Mouse (Mus musculus) T-helper 17 cell (primary cell): ENCODE data around the gene Cxcr5.

ENCODE experiments used
- in situ Hi-C, 2 experiments: fragments of 300-600 bp; cut with MboI, MseI; formaldehyde crosslinking; loops; 1 replicate in 1 of 2; 2 replicates in 1 of 2; pipeline ENCODE4 v1.15.1; 2025; ENCODE audit warnings: high pct_unique_total_duplicates in 2 of 2

Cxcr5 gene

DNA sequence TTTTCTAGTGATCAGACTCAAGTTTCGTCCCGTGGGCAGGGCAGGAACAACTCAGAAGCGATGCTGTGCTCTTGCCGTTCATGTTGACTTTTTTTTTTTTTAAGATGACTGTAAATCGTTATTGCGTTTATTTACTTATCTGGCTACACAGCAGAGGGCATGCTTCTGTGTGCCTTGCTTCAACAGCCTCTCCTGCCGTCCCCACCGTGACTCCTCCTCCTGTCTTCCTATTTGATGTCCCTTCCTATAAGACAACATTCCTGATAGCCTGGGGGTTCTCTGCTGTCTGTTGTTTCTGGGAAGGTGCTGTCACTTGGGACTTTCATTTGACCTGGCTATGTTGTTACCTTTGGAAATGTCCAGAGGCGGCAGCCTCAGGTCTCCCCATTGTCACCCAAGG is 26.9 kb upstream of the Cxcr5 start:
- in situ Hi-C loops: no loop called here

DNA sequence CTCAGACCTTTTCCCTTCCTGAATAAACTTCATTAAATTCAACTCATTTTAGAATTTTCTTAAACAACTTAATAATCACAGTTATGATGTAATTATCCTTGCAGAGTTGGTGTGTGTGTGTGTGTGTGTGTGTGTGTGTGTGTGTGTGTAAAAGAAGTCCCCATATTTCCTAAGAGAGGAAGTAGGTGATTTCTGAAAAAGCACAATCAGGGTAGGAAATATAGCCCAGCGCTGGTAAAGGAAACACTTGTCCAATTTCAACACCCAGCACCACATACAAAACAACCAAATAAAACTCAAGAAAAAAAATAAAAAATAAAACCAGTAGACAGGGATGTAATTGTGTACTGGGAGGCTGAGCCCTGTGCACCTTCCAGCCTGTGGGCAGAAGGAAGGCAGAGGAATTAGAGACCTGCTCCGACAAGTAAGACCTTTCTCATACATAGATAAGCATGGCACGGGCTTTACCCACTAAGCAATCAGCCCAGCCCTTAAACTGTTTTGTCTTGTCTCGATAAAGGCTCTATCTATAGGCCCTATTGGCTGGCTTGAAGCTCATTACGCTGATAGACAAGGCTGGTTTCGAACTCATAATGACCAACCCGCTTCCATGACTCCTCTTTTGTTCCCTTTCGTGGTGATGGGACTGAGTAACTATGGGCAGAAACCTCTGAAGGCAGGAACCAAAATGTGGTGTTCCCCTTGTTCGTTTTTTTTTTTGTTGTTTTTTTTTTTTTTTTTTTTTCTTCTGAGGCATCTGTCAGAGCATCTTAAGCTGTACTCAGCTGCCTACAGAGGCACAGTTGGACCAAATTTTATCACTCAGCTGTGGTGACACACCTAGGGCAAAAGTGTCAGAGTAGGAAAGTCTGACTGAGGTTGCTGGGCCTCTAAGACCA is 25.8 kb upstream of the Cxcr5 start:
- in situ Hi-C loops: no loop called here

DNA sequence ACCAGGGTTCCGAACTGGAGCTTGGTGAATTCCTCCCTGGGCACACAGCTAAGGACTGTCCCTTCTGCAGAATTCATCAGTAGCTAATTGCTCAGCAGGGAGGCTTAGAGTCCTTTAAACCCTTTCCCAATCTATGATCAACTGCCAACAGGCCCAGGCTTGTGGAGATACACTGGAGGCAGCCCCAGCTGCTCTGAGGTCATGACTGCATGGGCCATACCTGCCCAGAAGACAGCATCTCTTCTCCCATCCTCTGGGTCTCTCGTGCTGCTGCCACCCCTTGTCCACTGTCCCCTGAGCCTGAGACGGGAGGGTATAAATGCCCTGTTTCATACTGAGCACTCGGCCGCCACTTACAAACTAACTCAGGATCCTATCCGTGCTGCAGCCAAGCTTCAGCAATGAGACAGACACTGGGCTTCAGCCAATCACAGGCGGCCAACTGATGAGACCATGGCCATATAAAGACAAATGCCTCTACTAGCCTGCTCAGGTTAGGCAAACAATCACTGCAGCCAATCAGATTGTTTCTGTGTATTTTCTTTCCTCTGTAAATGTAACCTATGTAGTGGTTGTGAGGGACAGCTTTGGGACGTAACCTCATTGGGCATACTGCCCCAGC is 25.1 kb upstream of the Cxcr5 start:
- in situ Hi-C loops: no loop called here

DNA sequence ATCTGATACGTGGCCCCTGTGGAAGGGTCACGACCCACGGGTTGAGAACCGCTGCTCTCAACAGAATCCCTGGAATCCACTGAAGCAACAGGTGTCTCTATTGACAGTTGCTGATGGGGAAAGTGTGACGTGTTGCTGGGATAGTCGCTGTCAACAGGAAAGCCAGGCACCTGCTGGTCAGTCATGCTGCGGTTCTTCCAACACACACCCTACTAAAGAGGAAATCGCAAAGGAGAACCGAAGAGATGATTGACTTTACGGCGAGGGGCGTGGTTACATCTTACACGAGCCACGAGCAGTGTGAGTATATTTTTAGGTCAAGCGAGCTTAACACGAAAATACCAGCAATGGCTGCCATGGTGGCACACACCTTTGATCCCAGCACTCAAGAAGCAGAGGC is 20.7 kb upstream of the Cxcr5 start:
- in situ Hi-C loops: no loop called here

DNA sequence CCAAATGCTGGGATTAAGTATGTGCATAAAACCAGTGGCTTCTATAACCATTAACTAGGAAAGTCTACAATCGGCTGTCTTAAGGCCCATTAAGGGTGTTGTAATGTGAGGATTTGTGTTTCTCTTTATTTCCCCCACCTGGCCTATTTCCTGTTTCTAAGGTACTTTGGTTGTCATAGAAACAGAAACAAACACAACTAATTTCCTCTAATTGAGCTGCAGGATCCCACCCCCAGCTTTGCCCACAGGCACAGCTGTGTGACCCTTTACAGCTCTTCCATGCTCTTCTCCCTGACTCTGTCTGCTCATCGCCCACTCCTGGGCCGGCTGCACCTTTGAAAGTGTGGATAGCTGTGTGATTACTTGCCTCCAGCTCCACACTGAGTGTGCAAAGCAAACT is 19.7 kb upstream of the Cxcr5 start:
- in situ Hi-C loops: no loop called here

DNA sequence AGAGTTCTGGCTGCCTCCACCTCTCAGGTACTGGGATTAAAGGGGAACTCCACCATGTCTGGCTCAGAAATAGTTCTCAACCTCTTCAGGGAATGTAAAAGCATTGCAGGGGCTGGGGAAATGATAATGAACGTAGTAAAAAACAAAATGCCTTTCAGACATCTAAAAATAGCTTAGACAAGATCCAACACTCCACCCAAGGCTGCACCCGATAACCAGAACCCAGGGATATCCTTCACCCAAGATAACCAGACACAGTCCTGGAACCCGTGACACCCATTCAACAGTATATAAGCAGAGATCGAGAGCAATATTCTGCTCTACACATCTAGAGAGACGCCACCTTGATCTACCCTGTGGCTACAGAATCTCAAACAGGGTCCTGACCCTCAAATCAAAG is 18.4 kb upstream of the Cxcr5 start:
- in situ Hi-C loops: no loop called here

DNA sequence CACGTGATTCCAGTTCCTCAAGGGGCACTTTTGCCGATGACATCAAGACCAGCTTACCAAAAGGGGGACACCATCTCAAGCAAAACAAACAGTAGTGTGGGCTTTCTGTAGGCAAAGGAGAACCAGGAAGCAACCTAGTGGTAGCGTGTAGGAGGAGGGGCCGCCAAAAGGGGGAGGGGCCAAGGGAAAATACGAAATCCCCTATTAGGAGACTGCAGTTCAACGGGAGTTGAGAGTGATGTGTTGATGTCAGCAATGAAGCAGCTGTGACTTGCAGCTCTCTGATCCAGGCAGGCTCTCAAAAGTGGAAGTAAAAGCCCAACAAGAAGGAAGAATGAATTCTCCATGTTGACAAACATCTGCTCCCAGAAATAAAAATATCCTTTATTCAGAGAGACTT is 17.7 kb upstream of the Cxcr5 start:
- in situ Hi-C loops: loop anchor here in 1 of 2 experiments (5.0 kb wide), 1 partner anchor 37 kb away; no protein-coding TSS in a partner anchor

DNA sequence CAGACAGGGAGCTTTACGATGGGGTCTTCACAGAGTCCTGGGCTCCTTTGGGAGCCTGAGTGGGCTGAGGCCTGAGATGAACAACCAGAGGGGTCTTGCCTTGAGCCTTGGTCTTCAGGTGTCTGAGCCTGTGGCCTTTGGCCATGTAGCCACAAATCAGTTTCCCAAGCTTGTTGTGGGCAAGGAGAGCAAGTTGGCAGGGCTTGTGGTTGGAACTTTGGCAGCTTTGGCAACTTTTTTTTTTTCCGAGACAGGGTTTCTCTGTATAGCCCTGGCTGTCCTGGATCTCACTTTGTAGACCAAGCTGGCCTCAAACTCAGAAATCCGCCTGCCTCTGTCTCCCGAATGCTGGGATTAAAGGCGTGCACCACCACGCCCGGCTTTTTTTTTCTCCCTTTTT is 14.4 kb upstream of the Cxcr5 start:
- in situ Hi-C loops: loop anchor here in 1 of 2 experiments (5.0 kb wide), 1 partner anchor 34 kb away; no protein-coding TSS in a partner anchor

DNA sequence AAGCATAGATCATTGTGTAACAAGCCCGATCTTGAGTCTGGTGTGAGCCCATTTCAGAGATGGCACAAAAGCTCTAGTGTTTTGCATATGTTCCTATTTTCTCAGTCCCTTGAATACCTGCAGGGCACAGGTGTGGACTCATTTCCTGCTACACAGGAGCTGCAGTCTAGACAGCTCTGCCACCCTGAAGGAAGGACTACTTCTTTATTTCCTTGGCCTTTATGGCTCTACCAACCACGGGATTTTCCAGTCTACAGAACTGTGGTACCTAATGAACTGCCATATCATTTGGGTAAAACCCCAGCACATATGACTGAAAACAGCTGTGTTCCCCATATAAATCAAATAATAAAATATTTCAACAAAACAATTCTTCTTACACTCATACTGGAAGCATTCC is 13.4 kb upstream of the Cxcr5 start:
- in situ Hi-C loops: loop anchor here in 1 of 2 experiments (5.0 kb wide), 1 partner anchor 33 kb away; no protein-coding TSS in a partner anchor

DNA sequence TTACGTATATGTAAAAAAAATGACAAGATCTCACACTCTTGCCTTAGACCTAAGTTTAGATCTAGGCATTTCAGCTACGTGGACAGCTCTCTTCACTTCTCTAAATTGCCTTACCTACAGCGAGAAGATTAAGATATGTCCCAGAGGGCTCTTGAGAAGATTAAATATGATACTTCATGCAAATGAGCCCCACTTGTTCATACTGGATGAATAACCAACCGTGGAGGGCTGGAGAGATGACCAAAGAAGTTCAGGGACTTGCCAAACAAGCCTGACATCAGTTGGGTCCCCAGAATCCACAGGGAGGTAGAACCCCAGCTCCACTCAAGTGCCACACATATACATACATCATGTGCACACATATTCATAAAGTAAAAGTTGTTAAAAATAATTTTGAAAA is 11.6 kb upstream of the Cxcr5 start:
- in situ Hi-C loops: no loop called here

DNA sequence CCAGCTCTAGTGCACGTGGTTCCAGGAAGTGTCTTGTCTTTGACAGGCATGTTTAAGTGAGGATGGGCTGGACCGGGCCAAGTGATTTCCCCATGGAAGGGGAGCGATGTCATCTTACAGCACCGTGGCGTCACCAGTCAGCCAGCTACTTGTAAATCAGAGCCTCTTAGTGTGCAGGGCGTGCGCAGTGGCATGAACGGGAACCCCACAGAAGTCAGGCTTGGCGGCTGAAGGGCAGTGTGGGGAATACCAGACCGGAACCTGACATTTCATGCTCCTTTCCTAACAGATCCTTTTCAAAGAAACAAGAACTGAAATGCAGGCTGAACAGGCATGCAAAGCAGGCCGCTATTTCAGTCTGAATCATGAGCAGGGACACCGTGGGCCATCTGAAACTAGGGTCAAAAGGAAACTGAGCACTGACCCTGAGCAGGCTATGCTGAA is 9.3 kb upstream of the Cxcr5 start:
- in situ Hi-C loops: no loop called here

DNA sequence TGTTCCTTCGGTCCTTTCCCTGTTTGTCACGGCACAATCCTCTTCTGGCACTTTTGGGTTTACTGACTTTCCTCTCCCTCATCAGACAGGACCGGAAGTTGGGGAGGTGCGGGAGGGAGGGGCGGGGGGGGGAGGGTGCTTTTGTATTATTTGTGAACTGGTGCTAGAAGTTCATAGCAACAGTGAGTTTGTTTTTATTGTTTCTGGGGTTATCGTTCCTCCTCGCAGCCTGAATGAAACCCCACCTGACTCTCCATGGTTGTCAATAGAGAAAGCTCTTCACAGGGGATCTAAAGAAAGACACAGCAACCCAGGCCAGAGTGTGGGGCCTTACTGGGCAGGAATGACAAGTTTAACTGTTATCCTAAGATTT is 6.4 kb upstream of the Cxcr5 start:
- in situ Hi-C loops: no loop called here

DNA sequence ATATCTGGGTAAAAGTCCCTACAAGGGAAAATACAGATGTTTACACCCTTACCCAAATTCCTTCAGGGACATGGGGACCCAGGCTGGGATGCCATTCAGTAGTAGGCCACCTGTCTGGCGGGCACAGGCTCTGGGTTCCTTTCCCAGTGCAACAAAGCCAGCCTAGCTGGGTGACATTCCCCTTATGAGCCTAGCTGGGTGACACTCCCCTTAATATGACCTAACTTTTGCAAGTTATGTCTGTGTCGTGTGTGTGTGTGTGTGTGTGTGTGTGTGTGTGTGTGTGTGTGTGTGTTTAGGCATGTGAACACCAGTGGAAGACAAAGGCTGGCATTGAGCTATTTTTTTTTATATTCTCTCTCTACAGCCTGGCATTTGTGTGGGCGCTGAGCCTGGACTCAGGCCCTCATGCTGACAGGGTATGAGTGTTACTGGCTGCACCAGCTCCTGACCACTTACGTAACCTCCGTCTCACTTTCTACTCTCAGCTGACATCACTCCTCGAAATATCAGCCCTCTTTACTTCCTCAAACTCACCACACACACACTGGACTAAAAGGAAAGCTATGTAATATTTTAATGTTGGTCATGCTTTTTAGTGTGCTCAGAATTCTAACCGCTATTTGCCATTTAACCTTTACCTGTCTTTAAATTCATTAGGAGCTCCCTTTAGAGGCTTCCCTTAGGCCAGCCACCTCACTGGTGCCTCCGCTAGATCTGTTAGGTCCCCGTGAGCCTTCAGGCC is 5.8 kb upstream of the Cxcr5 start:
- in situ Hi-C loops: no loop called here

DNA sequence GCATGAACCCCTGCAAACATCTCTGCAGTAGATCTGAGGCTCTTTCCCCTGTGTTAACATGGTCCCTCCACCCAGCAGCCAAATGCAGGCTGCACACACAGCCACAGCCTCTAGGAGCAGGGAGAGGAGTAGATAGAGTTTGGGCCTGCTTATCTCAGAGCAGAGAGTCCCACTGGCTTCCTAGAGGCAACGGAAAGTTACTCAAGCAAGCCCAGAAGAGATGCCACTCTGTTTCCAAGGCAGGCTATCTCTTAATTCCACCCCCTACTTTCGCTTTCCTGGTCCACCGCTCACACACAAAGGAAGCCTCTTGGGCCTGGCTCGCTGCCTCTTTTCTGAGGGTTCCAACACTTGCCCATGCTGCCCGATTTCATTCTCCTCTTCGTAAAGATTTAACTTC is 3.7 kb upstream of the Cxcr5 start:
- in situ Hi-C loops: no loop called here

DNA sequence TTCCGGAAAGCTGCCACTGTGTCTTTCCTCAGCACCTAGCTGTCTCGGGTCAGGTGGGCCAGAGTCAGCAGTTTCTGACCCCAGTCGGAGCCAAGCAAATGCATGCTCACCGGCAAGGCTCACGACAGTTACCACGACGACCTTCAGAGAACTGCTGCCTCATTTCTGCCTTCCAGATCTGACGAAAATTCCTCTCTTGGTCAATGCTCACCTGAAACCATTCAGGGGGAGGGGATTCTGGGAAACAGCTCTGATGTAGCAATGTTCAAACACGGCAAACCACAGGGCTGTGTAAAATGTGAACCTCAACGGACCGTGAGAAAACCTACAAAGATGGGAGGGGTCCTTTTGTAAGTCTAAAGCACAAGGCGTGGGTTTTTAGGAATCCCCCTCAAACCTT is 1.3 kb upstream of the Cxcr5 start:
- in situ Hi-C loops: no loop called here

DNA sequence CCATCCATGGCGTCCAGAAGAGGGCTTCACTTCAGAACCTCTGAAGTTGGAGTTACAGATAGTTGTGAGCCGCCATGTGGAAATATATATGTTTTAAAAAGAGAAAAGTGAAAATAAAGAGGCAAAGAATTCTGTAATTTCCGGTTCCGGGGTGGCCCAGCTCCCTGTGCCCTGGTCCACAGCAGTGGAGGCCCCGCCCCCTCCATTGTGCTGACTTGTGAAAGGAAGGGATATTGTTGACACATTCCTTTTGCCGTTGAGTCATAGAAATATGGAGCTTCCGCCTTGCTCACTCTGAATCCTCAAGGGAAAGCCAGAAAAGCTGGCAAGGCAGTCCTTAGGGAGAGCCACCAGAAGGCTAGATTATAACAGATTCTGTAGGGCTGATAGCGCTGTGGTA is 9.5 kb downstream of the Cxcr5 start:
- in situ Hi-C loops: no loop called here

DNA sequence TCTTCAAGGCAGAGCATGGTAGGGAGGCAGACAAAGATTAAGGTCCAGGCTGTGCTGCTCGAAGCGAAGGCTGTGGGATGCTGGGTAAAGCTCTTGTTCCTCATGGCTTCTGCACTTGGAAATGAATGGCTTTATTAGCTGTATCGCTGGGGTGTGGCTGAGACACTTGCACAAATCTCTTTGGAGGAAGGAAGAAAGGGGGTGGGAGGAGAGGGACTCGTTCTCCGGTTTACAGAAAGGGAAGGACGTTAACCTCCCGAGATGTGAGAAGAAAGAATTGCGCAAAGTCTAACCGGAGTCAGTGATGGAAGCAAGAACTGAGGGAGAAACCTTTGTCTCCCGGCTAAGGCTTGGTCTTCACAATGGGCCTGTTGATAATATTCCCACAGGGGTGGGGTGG is 10.5 kb downstream of the Cxcr5 start:
- in situ Hi-C loops: no loop called here

DNA sequence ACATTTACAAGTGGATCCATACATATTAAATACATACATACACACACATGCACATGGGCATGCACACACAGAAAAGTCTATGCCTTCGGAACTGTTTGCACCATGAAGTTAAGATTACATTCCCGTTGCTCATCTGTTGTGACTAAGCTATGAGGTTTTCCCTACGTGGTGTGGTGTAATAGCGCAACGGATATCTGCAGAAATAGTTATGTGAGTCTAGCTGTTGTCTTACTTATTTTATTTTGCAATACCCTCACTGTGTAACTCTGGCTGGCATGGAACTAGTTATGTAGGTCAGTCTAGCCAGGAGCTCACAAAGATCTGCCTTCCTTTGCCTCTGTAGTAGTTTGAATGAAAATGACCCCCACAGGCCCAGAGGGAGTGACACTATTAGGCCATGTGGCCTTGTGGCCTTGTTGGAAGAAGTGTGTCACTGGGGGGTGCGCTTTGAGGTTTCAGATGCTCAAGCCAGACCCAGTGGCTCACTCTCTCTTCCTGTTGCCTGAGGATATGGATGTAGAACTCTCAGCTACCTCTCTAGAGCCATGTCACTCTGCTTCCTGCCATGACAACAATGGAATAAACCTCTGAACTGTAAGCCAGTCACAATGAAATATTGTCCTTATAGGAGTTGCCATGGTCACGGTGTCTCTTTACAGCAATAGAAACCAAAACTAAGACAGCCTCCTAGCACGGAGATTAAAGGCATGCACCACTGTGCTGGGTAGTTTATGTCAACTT is 13.1 kb downstream of the Cxcr5 start:
- in situ Hi-C loops: loop anchor here in 1 of 2 experiments (10.0 kb wide), 1 partner anchor 1114 kb away; no protein-coding TSS in a partner anchor

DNA sequence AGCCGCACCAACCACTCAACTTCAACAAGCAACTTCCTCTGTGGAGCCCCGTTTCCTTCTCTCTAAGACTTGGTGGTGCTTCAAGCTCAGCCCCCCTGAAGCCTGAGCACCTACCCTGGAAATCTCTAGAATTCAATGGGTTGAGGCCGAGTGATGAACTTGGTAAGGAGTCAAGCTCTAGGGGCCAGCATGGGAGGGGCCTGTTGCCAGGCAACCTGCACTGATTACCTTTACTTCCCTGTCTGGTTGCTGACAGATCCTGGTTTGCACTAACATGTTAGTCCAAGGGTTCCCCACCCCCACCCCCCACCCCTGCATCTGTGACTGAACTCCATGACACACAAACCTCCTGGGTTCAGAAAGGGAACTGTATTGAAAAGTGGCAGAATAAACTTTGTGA is 16.7 kb downstream of the Cxcr5 start:
- in situ Hi-C loops: loop anchor here (5.0 to 10.0 kb wide), 2 partner anchors 32 to 1110 kb away; no protein-coding TSS in a partner anchor

DNA sequence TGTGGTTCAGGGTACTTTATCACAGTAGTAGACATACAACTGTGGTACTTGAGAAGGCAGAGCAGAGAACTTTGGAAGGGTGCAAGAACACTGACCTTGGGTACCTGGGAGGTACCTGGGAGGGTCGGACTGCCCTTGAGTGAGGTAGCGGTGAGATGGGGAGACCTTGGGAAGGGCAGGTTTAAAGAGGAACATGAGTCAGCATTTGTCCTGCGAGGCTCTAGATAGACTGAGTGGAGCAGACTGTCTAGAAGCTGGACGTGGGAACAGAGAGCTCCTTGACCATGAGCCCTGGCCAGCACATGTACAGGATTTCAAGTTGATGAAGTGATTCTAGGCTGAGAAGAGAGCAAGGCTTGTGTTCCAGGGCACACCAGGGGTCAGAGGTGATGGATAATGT is 19.3 kb downstream of the Cxcr5 start:
- in situ Hi-C loops: loop anchor here (5.0 to 10.0 kb wide), 2 partner anchors 35 to 1108 kb away; no protein-coding TSS in a partner anchor

DNA sequence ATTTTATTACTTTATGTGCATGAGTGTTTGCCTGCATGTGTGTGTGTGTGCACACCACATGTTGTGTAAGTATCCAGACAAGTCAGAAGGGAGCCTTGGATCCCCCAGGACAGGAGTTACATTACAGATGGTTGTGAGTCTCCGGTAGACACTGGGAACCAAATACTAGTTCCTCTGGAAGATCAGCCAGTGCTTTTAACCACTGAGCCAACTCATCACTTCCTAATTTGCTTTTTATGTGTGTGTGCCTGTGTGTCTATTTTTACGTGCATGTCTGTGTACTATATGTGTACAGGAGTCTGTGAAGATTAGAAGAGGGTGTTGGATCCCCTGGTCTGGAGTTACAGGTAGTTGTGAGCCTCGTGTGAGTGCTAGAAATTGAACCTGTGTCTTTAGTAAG is 21.0 kb downstream of the Cxcr5 start:
- in situ Hi-C loops: loop anchor here (5.0 to 10.0 kb wide), 2 partner anchors 37 to 1106 kb away; no protein-coding TSS in a partner anchor
